Mouse (Mus musculus): ENCODE results near the gene Ifna2. TPM values are rescaled to one million over a fixed set of nuclear protein-coding genes. Genes with fewer than 3 reads are reported as not detected.

Gene Ifna2
- total RNA-seq, 2 experiments from 2014 or later = not detected

DNA sequence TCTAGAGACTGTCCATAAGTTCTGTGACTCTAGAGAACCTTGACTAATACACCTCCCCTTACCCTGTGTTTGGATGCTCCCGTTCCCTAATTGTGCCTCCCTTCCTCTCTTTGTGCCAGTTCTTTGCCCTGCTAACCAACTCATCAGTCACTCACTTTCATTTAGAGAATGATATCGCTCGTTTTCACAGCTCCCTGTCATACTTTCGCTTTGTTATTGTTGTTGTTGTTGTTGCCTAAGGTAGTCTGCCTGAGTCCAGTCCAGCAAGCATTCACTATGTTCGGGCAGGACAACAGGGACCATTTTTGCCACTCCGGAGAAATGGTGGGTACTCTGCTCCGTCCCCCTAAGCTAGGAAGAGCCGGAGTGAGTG is 43.0 kb downstream of the Ifna2 start:
- no peak overlapping the region; the same call in 1 of the 2 replicates for H3K27ac ChIP-seq
- no peak for DNase-seq (ENCODE audit: low spot score in 2 of 2)
- no peak for TF ChIP-seq CTCF (conservative IDR thresholded peaks at IDR 0.05)
- H3K4me3 ChIP-seq = peak overlapping the region; percentile 63

DNA sequence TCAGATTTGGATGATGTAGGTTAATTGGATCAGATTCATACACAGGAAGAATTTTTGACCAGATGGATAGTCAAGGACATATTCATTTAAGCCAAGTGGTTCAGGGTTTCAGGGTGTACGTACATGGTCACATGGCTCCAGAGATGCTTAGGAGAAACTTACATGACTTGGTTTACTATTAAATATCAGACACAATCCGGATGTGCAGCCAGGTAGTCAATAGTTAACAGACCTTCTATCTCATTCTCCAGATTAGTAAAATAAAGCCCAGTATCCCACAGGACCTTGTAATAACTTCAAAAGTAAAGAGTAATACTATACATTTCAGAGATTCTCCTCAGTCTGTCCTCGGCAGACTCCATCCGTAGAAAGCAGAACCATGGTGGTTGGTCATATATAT is 49.4 kb downstream of the Ifna2 start, which contains the start of gene C87499:
Gene C87499, minus strand, starts transcription at position 101 of the 400 bp plus-strand sequence.
- DNase-seq (ENCODE audit: low spot score in 2 of 2) = no peak
- TF ChIP-seq CTCF (conservative IDR thresholded peaks at IDR 0.05) = no peak
- no peak within 1 kb of the TSS for H3K4me3 ChIP-seq
- no peak within 1 kb of the TSS for H3K27ac ChIP-seq

Other genes with a start within 250 kb of the Ifna2 start
- gene Hacd4, start 245.0 kb downstream of the Ifna2 start, total RNA-seq (2021) = 1 to 10 TPM; 1.0 to 1.2 TPM
- gene Ifnb1, start 161.1 kb downstream of the Ifna2 start, total RNA-seq (2021) = not detected
- gene Ifna15, start 125.7 kb downstream of the Ifna2 start, total RNA-seq (2021) = not detected
- gene Ifna14, start 112.1 kb downstream of the Ifna2 start, total RNA-seq (2021) = not detected
- gene Ifna9, start 91.5 kb downstream of the Ifna2 start, total RNA-seq (2021) = not detected
- gene Ifna12, start 80.5 kb downstream of the Ifna2 start, total RNA-seq (2021) = not detected
- gene C87499, start 49.5 kb downstream of the Ifna2 start, total RNA-seq (2021) = not detected
- gene Ifna13, start 39.5 kb downstream of the Ifna2 start, total RNA-seq (2021) = not detected
- gene Ifna16, start 7.0 kb downstream of the Ifna2 start, total RNA-seq (2021) = not detected
- not detected for gene Ifnab, start 7.4 kb upstream of the Ifna2 start, total RNA-seq (2021)
- gene Gm26566, start 37.9 kb upstream of the Ifna2 start, total RNA-seq (2021) = 1 to 10 TPM; 1.3 to 1.5 TPM
- 100 to 1,000 TPM; 105 to 107 TPM for gene Klhl9, start 38.6 kb upstream of the Ifna2 start, total RNA-seq (2021)
- not detected for gene Gm13271, start 71.0 kb upstream of the Ifna2 start, total RNA-seq (2021)
- gene Gm13283, start 76.2 kb upstream of the Ifna2 start, total RNA-seq (2021) = not detected
- not detected for gene Gm13290, start 89.9 kb upstream of the Ifna2 start, total RNA-seq (2021)
- not detected for gene Gm13289, start 93.0 kb upstream of the Ifna2 start, total RNA-seq (2021)
- not detected for gene Gm13272, start 95.9 kb upstream of the Ifna2 start, total RNA-seq (2021)
- not detected for gene Ifnz, start 98.2 kb upstream of the Ifna2 start, total RNA-seq (2021)
- not detected for gene Gm13276, start 101.8 kb upstream of the Ifna2 start, total RNA-seq (2021)
- gene Gm13277, start 104.7 kb upstream of the Ifna2 start, total RNA-seq (2021) = not detected
- gene Gm13278, start 107.6 kb upstream of the Ifna2 start, total RNA-seq (2021) = not detected
- not detected for gene Gm13275, start 110.6 kb upstream of the Ifna2 start, total RNA-seq (2021)
- not detected for gene Gm13279, start 113.5 kb upstream of the Ifna2 start, total RNA-seq (2021)
- not detected for gene Gm13285, start 115.8 kb upstream of the Ifna2 start, total RNA-seq (2021)
- gene Gm13287, start 119.3 kb upstream of the Ifna2 start, total RNA-seq (2021) = not detected
- gene Gm13288, start 121.6 kb upstream of the Ifna2 start, total RNA-seq (2021) = not detected
- gene Ifna7, start 132.3 kb upstream of the Ifna2 start, total RNA-seq (2021) = not detected
- not detected for gene Ifna11, start 136.0 kb upstream of the Ifna2 start, total RNA-seq (2021)
- not detected for gene Ifna6, start 143.5 kb upstream of the Ifna2 start, total RNA-seq (2021)
- not detected for gene Ifna5, start 151.6 kb upstream of the Ifna2 start, total RNA-seq (2021)
- gene Ifna4, start 157.9 kb upstream of the Ifna2 start, total RNA-seq (2021) = not detected
- gene Ifna1, start 166.2 kb upstream of the Ifna2 start, total RNA-seq (2021) = not detected
- not detected for gene Ifne, start 196.3 kb upstream of the Ifna2 start, total RNA-seq (2021)

Measured in layer of hippocampus, adult 2 months (tissue).